Mouse (Mus musculus) right cerebral cortex, adult 2 months (tissue): ENCODE measurements around the gene Crhbp.

ENCODE experiments used
- DNase-seq, 2 experiments: peaks; one replicate each; pipeline ENCODE4 v3.0.0; 2021 to 2022; ENCODE audit warnings: low spot score in 2 of 2

Crhbp gene

GRCm38 (mm10) chr13:95419204-95419749 lies 25.4 kb downstream of the Crhbp start:
- no peak for DNase-seq

GRCm38 (mm10) chr13:95418575-95419203 lies 26.0 kb downstream of the Crhbp start:
- DNase-seq: no peak

GRCm38 (mm10) chr13:95412257-95412656 lies 32.5 kb downstream of the Crhbp start:
- no peak for DNase-seq

- no peak for DNase-seq
Measured at GRCm38 (mm10) chr13:95393242-95393641, 51.5 kb downstream of the Crhbp start.

GRCm38 (mm10) chr13:95389866-95390865 lies 54.6 kb downstream of the Crhbp start:
- DNase-seq: peak; percentile 81 to 88

- DNase-seq: no peak
Measured at GRCm38 (mm10) chr13:95388226-95388625, 56.5 kb downstream of the Crhbp start.

GRCm38 (mm10) chr13:95382418-95382817 lies 62.3 kb downstream of the Crhbp start:
- no peak for DNase-seq
